Mouse (Mus musculus): ENCODE results near the gene Pgd.
"Not testable (repeated sequence)": the region's sequence is repeated elsewhere in the genome, so short reads cannot be mapped to it uniquely, and the experiment has no call there.

Gene Pgd

DNA sequence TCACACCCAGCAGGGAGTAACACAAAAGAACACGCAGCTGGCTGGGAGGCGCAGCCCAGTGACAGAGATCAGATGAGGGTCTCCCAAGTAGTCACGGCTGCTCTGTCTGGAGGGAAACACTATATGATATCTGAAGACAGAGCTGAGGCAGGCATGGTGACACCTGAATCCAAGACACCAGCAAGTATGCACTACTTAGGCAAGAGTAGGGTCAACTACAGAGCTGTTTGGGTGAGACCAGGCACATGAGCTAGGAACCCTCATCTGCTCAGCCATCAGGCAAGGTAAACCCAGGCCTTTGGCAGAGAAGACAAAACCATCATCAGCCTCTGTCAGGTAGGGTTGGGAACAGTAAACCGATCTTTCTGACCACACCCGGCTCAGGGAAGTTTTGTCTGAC is 33.2 kb downstream of the Pgd start:
- no peak for DNase-seq (ENCODE audit: extremely low spot score, low spot score)

DNA sequence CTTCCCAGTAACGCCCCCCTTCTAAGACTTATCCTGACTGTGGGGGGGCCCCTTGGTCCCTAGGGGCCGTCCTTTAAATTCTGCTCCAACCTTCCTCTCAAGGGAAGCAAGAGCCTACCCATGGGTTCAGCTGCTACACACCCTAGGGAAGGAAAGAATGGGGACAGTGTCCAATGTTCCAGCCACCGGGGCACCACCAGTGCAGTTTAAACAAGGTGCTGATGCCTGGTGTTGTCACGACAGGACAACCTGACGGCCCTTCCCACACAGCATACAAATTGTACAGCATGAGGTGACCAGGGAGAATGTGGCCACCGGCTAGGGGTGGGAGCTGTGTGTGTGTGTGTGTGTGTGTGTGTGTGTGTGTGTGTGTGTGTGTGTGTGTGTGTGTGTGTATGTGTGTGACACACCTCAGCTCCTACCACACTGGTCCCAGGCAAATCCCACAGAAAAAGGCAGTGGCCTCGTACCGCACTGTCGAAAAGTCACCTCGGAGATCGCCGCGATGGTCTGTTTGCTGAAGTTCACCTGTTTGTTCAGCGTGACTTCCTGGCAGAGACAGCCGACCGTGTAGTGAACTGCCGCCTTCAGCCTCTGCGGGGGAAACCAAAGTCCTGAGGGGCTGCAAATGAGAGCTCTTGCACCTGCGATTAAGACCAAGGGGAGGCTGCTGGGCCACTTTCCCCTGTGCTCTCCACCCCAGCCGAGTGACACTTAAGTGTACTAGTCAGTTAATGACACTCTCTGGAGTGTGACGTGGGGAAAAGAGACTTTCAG is 34.6 kb downstream of the Pgd start:
- DNase-seq (ENCODE audit: extremely low spot score, low spot score) = no peak

DNA sequence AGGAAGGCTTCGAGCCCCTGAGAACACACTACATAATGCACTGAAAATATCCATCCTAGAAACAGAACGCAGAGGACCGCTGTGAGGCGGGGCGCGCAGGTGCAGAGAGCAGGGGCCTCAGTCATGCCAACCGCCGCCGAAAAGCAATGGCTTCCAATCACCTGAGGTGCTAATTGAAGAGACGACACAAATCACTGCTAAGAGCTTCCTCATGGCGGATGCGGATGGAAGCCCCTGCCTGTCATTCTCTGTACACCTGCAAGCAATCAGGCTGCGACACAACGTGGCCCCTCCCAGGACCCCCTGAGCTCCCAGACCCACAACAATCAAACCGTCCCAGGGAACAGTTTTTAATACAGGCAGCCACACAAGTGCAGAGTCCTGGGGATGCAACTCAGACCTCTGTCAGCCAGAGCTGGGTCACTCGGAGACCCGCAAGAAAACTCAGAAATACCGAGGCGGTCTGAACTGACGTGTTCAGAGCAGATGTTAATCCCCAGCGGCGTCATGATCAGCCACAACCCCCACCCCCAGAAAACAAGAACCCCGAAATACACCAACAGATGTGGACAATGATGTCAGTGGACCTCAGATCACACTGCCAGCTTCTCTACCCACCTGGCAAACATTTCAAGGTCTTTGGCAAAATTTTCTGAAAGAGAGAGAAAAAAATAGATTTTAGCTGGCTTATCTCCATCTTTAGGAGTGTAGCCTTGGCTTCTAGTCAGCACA is 35.4 kb downstream of the Pgd start:
- no peak for DNase-seq (ENCODE audit: extremely low spot score, low spot score)

DNA sequence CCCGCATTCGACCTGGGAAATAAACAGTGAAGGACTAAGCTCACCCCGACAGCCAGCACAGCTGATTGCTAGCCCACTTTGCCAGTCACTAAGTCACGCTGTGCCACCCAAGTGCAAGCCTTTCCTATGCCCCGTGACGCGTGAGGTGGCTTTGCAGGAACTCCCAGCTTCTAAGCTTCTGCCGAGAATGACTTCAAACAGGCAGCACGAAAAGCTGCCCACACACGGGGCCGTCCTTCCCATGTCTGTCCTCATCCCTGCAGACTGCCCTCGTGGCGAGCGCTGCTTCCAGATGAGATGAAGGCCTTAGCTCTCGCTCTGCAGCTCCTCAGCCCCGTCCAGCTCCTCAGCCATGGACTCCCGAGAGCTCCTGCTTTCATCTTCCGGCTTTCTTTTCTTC is 38.1 kb downstream of the Pgd start:
- no peak for DNase-seq (ENCODE audit: extremely low spot score, low spot score)

DNA sequence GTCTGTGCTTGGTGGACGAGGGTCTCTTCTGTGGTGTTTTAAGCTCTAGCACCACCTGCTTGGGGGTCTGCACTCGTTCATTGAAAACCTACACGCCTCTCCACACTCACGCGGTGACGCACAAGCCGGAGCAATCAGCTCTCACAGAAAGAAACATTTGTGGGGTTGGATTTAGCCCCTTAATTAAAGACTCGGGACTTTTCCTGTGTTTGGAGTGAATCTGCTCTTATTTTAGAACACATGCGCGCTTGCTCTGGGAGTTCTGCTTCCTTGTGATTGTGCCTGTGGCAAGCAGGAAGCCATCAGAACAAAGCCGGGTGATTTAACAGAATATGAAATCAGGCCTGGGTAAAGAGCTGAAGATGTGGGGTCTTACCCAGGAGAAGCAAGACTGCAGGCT is 39.9 kb downstream of the Pgd start, which contains the start of gene Cort:
Gene Cort (minus strand): TSS at position 101 of the 400 bp plus-strand sequence.
- DNase-seq (ENCODE audit: extremely low spot score, low spot score) = no peak

DNA sequence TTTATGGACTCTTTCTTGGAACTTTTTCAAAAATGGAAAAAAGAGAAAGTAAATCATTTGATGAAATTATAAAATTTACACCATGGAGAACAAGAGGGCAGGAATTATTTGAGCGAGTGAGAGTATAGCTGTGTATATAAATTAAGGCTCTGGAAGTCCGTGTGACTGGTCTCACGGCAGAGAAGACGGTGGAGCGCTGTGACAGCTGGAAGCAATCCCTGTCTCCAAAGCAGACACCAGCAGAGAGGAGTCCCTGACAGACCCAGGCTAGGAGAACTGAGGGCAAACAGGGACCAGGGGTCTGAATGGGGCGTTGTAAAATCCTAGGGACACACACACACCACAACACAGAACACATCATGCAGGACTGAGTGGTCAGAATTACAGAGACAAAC is 40.5 kb downstream of the Pgd start:
- no peak for DNase-seq (ENCODE audit: extremely low spot score, low spot score)

DNA sequence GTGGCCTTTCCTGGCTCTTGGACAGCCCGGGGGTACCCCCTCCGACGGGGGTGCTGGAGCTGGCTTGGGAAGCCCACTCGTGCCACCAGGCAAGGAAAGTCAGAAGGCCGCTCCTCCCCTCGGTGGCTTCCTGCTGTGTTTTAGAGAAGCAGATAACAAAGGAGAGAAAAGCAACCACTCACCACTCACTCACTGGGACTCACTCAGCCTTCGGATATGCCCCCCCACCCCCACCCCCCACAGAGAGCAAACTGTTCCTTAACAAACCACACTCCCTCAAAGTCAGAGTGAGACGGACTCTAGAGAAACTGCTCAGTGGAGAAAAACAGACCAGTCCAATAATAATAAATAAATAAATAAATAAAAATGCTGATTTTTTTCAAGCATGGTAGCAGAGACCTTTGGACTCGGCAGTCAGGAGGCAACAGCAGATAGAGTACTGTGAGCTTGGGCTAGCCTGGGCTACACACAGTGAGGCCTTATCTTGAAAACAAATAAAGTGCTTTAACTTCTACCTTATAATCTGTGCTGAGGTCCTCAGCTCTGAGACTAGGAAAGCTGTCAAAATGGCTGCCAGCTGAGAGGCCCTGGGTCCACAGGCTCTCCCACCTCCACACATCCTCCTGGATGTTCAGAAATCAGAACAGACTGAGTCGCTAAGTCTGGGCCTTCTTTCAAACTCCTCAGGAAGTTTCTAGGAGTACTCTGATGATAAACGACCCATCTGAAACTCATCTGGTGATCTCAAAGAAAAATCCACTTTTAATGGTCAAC is 41.0 kb downstream of the Pgd start:
- no peak for DNase-seq (ENCODE audit: extremely low spot score, low spot score)

DNA sequence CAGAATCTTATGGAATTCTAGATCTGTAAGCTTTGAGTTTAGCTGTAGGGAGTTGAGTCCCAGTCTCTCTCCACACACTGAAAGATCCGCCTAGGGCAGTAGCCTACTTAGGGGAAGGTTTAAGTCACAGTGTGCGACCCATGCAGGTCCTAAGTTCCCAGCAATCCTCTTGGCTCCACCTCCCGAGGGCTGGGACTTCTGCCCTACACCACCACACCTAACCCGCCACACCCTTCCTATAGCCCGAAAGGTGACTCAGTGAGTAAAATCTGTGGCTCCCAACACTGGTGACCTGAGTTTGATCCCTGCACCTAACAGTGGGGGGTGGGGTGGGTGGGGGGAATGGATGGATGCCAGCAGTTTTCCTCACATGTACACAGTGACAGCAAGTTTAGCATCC is 43.1 kb downstream of the Pgd start:
- no peak for DNase-seq (ENCODE audit: extremely low spot score, low spot score)

DNA sequence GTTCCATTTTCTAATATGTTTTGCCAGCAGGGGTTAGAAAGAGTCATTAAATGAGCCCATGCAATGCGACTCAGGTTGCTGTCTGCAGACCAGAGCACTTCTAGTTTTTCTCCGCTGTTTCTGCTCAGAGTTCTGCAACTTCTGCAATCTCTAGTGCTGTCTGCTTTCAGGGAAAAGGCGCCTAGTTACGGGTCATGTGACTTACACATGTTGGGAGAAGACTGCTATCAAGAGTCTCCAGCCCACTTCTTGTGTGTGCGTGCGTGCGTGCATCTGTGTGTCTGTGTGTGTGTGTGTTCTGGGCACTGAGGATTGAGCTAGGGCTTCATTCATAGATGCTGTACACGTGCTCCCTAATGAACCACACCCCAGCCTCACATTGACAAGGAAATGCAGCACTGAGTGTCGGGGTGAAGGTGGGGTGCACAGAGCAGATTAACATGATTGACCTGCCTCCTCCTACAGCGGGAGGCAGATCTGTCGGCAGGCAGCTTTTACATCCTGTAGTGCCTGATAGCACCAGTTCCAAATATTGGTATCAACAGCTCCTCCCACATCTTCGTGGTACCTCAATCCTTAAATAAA is 46.5 kb downstream of the Pgd start:
- DNase-seq (ENCODE audit: extremely low spot score, low spot score) = not testable (repeated sequence)

DNA sequence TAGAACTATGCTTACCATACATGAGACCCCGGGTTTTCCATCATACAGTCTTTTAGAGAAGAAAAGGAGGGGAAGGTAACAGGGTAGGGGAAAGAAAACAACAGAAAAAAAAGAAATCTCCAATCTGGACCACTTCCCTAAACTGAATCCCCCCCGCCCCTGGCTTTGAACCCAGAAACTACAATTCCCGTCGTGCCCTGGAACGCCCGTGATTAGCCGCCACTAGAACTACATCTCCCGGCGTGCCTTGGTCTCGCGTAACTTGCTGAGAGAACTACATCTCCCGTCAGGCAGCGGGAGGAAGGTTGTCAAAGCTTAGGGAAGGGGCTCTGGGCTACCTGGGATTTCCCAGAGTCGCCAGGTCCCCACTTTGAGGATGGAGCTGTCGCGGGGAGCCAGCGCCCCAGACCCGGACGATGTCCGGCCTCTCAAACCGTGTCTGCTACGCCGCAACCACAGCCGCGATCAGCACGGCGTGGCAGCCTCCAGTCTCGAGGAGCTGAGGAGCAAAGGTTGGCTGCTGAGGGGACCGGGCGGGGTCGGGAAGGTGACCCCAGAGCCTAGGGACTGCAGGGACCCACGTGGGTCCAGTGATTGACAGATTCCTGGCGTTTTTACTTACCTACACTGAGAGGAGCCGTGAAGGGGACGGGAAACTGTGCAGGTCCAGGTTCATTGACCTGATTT is 62.6 kb downstream of the Pgd start, which contains the start of gene Dffa:
Gene Dffa (plus strand): TSS at position 272 of the 687 bp plus-strand sequence.
- peak; percentile 85 for DNase-seq (ENCODE audit: extremely low spot score, low spot score)

DNA sequence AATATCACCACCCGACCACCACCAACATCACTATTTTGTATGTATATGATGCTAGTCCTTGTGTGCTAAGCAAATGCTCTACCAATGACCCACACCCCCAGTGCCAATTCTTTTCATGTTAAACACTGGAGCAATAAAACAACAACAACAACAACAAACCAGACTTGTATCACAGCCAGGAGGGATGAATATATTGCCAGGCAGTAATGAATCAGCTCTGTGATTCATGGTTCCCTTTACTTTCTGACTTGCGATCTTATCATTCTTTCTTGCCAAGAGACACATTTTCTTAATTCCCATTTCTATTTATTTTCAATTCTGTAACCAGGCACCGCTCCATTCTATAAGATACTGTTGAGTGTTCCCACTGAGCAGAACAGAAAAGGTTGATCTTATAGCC is 65.1 kb downstream of the Pgd start:
- no peak for DNase-seq (ENCODE audit: extremely low spot score, low spot score)

DNA sequence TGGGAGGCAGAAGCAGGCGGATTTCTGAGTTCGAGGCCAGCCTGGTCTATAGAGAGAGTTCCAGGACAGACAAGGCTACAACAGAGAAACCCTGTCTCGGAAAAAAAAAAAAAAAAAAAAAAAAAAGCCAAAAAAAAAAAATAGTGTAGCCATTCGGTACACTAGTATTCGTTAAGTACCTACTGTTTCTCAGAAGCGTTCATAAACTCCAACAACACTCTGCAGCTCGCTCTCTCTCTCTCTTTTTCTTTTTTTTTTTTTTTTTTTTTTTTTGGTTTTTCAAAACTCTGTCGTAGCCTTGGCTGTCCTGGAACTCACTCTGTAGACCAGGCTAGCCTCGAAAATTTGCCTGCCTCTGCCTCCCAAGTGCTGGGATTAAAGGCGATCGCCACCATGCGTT is 66.1 kb downstream of the Pgd start:
- not testable (repeated sequence) for DNase-seq (ENCODE audit: extremely low spot score, low spot score)

Measured in neural tube, embryonic 10.5 days (tissue).